Mouse (Mus musculus): ENCODE results near the gene Nup98. TPM values are rescaled to one million over a fixed set of nuclear protein-coding genes. Genes with fewer than 3 reads are reported as not detected.

Nup98 gene
- 100 to 1,000 TPM; 148 to 312 (median 209) TPM for total RNA-seq (2018; cell fraction: chromatin; rRNA removed)
- total RNA-seq (2018; cell fraction: cytosol; rRNA removed): 10 to 100 TPM; 50.5 to 76.2 (median 61.5) TPM
- 100 to 1,000 TPM; 104 to 290 (median 140) TPM for total RNA-seq (2018; cell fraction: nucleus; rRNA removed)
- polyA plus RNA-seq (2018): 30.0 to 31.7 TPM (median 30.9 TPM) in 3 replicates

GRCm38 (mm10) chr7:102209756-102210721 lies at the start of gene Nup98, which contains the start of gene Pgap2:
Gene Nup98, minus strand, starts transcription at chr7:102210176.
Gene Pgap2, plus strand, starts transcription at chr7:102210208.
- H3K36me3 ChIP-seq (ENCODE audit: inconsistent target): no peaks in the 10 kb centered on the region
- H3K27ac ChIP-seq: peak within 1 kb of the TSS; percentile 61
- whole genome bisulfite sequencing (ENCODE audit: missing documents): under 1% methylated on average over 71 of the region's 87 CpGs
- peak within 1 kb of the TSS; percentile 78 for H3K4me3 ChIP-seq (ENCODE audit: inconsistent target)
- peaks cover 46% of the 10 kb centered on the region for H3K79me2 ChIP-seq (ENCODE audit: inconsistent target)

- Histone ChIP-seq H3K36me3 (ENCODE audit: inconsistent target) (no peaks in the 10 kb centered on the region), H3K27ac (no peak overlapping the region)
- 54% methylated on average over 3 of the region's 3 CpGs for WGBS (ENCODE audit: missing documents)
Observed at GRCm38 (mm10) chr7:102258753-102259152, 48.8 kb upstream of the Nup98 start.

GRCm38 (mm10) chr7:102258189-102258588 lies 48.2 kb upstream of the Nup98 start:
- no peak overlapping the region for H3K4me3 ChIP-seq (ENCODE audit: inconsistent target)
- 40% methylated on average over 2 of the region's 4 CpGs for WGBS (ENCODE audit: missing documents)
- H3K36me3 ChIP-seq (ENCODE audit: inconsistent target): no peaks in the 10 kb centered on the region
- H3K79me2 ChIP-seq (ENCODE audit: inconsistent target): no peaks in the 10 kb centered on the region
- no peak overlapping the region for H3K27ac ChIP-seq

More at GRCm38 (mm10) chr7:102258753-102259152, 48.8 kb upstream of the Nup98 start:
- H3K4me3 ChIP-seq (ENCODE audit: inconsistent target): no peak overlapping the region
- no peaks in the 10 kb centered on the region for H3K79me2 ChIP-seq (ENCODE audit: inconsistent target)

DNA sequence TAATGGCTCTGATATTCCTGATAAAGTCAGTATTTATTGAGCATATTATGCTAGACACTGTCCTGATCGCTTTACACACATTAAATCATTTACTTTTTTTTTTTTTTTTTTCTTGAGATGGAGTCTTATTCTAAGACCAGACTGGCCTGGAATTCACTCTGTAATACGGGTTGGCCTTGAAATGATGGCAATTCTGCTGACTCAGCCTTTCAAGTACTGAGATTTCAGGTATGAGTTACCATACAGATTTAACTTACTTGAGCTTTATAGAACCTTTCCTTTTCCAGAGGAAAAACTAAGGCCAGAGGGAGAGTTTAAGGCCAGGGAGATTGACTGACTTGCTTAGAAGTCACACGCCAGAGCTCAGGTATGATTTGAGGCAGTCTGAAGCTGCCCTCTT lies 46.7 kb upstream of the Nup98 start:
- Histone ChIP-seq H3K4me3 (ENCODE audit: inconsistent target) (no peak overlapping the region), H3K79me2 (ENCODE audit: inconsistent target) (no peaks in the 10 kb centered on the region), H3K27ac (no peak overlapping the region), H3K36me3 (ENCODE audit: inconsistent target) (no peaks in the 10 kb centered on the region)
- WGBS (ENCODE audit: missing documents): 92% methylated on average over 3 of the region's 3 CpGs

- no peak within 1 kb of the TSS for H3K4me3 ChIP-seq (ENCODE audit: inconsistent target)
- 96% methylated on average over 3 of the region's 3 CpGs for WGBS (ENCODE audit: missing documents)
- H3K36me3 ChIP-seq (ENCODE audit: inconsistent target): no peaks in the 10 kb centered on the region
- H3K27ac ChIP-seq: no peak within 1 kb of the TSS
- no peaks in the 10 kb centered on the region for H3K79me2 ChIP-seq (ENCODE audit: inconsistent target)
Observed at GRCm38 (mm10) chr7:102255954-102256353, 46.0 kb upstream of the Nup98 start, which contains the start of gene Rhog. Gene Rhog, minus strand, starts transcription at chr7:102256054.

DNA sequence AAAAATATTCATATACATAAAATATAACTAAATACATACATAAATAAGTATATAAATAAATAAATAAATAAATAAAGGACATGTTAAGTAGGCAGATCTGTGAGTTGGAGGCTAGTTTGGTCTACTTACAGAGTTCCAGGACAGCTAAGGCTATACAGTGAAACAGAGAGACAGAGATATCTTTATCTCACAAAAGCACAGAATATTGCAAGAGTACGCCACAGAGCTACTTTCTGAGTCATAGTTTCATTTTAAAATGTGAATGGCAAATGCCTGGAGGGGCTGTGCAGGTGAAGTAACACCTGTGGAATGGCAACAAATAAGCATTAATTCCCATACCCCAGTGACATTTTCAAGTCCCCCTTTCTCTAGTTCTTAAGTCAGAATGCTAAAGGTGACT lies 43.7 kb upstream of the Nup98 start:
- no peak overlapping the region for H3K4me3 ChIP-seq (ENCODE audit: inconsistent target)
- H3K79me2 ChIP-seq (ENCODE audit: inconsistent target): peaks cover 11% of the 10 kb centered on the region
- no peak overlapping the region for H3K27ac ChIP-seq
- WGBS (ENCODE audit: missing documents): 100% methylated on average over 1 of the region's 1 CpGs
- no peaks in the 10 kb centered on the region for H3K36me3 ChIP-seq (ENCODE audit: inconsistent target)

- no peaks in the 10 kb centered on the region for H3K36me3 ChIP-seq (ENCODE audit: inconsistent target)
- H3K79me2 ChIP-seq (ENCODE audit: inconsistent target): peaks cover 40% of the 10 kb centered on the region
- 2% methylated on average over 33 of the region's 33 CpGs for WGBS (ENCODE audit: missing documents)
- peak overlapping the region; percentile 100 for H3K27ac ChIP-seq
- peak overlapping the region; percentile 92 for H3K4me3 ChIP-seq (ENCODE audit: inconsistent target)
Observed at GRCm38 (mm10) chr7:102250631-102251214, 40.7 kb upstream of the Nup98 start.

DNA sequence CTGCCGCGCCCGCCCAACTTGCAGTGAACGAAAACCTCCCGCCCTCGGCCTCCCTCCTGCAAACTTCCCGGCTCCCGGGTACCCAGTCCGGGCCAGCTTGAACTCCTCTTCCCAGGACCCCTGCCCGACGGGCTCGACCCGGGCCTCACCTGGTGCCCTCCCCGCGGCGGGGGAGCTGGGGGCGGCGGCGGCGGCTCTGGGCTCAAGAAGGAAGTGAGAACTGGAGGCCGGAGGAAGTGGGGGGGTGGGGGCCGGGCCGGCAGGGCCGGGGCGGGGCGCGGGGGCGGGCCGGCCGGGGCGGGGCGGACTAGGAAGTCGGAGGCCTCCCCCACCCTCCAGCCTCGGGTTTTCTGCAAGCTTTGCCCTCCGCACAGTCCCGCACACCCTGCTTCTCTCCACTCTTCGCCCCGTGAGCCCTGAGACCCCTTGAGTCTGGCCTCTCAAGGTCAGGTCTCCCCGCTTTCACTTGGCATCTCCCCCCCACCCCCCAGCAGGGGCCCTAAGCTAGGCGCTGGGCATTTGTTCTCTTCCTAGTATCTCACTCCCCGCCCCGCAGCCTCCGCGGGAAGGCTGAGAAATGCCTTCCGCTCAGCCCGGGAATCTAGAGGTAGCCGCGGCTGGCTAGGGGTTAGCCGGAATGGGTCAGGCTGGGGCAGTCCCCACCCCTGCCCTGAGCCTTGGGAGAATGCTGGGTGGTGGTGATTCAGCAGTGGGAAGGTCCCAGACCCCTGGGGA lies 40.1 kb upstream of the Nup98 start:
- peak overlapping the region; percentile 92 for H3K4me3 ChIP-seq (ENCODE audit: inconsistent target)
- peaks cover 47% of the 10 kb centered on the region for H3K79me2 ChIP-seq (ENCODE audit: inconsistent target)
- H3K36me3 ChIP-seq (ENCODE audit: inconsistent target): no peaks in the 10 kb centered on the region
- peak overlapping the region; percentile 100 for H3K27ac ChIP-seq
- 2% methylated on average over 30 of the region's 49 CpGs for WGBS (ENCODE audit: missing documents)

DNA sequence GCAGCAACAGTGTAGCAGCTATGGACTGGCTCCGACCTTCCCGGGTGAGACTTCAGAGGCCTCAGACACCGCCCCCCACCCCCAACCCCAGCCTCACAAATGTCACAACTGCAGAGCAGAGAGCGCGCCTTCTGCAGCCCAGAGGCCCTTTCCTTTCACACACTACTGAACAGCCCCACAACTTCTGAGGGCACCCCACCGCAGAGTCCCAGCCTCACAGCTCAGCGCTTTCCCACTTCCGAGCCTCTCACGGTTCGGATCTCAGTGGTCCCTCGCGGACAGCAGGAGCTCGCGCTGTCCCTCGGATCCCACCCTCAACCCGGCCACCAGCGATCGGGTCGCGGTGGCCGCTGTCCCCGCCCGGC lies 39.5 kb upstream of the Nup98 start:
- Histone ChIP-seq H3K4me3 (ENCODE audit: inconsistent target) (peak overlapping the region; percentile 92), H3K36me3 (ENCODE audit: inconsistent target) (no peaks in the 10 kb centered on the region), H3K27ac (peak overlapping the region; percentile 100), H3K79me2 (ENCODE audit: inconsistent target) (peaks cover 53% of the 10 kb centered on the region)
- WGBS (ENCODE audit: missing documents): under 1% methylated on average over 18 of the region's 23 CpGs

- H3K27ac ChIP-seq: peak overlapping the region; percentile 100
- peak overlapping the region; percentile 92 for H3K4me3 ChIP-seq (ENCODE audit: inconsistent target)
- peaks cover 59% of the 10 kb centered on the region for H3K79me2 ChIP-seq (ENCODE audit: inconsistent target)
- WGBS (ENCODE audit: missing documents): under 1% methylated on average over 16 of the region's 16 CpGs
- H3K36me3 ChIP-seq (ENCODE audit: inconsistent target): no peaks in the 10 kb centered on the region
Observed at GRCm38 (mm10) chr7:102248691-102249404, 38.9 kb upstream of the Nup98 start.

DNA sequence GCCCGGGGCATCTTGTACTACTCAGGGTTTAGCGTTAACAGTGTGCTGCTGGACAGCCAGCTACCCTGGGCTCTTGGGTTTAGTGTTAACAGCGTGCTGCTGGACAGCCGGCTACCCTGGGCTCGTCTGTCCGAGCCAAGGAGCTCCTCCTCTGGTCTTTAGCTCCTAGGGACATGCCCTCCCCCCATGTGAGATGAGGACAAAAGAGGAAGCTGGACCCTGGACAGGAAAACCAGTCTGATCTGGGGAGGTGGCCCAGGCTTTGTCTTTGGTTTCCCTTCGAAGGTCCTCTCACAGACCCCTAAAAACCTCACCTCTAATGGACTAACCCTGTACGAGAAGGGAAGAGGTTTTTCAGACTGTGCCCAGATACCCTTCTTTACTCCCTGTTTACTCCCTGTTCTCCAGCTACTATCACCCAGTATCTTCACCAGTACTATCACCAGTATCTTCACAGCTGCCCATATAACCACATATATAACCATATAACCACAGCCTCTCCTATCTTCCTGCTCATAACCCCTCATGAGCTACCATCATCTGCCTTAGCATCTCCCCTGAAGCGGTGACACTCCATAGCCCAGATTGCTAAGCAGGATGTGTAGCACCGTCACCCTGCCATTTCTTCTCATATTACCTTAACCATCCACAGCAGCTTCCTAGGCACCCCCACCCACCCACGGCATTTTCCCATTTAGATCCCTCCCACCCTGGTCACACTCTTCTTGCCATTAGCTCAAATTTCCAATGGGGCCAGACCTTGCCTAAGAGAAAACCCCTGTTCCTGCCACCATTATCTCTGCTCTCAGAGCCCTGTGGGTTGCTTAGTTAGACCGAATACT lies 37.2 kb upstream of the Nup98 start:
- peak overlapping the region; percentile 92 for H3K4me3 ChIP-seq (ENCODE audit: inconsistent target)
- WGBS (ENCODE audit: missing documents): 10% methylated on average over 10 of the region's 12 CpGs
- H3K79me2 ChIP-seq (ENCODE audit: inconsistent target): peaks cover 76% of the 10 kb centered on the region
- H3K27ac ChIP-seq: peak overlapping the region; percentile 100
- H3K36me3 ChIP-seq (ENCODE audit: inconsistent target): no peaks in the 10 kb centered on the region

- Histone ChIP-seq H3K4me3 (ENCODE audit: inconsistent target) (peak overlapping the region; percentile 92), H3K36me3 (ENCODE audit: inconsistent target) (peaks cover 2% of the 10 kb centered on the region; the same call in 1 of the 2 replicates), H3K27ac (peak overlapping the region; percentile 100), H3K79me2 (ENCODE audit: inconsistent target) (peaks cover 85% of the 10 kb centered on the region)
- 32% methylated on average over 6 of the region's 6 CpGs for WGBS (ENCODE audit: missing documents)
Observed at GRCm38 (mm10) chr7:102246265-102246664, 36.3 kb upstream of the Nup98 start.

GRCm38 (mm10) chr7:102245775-102246174 lies 35.8 kb upstream of the Nup98 start:
- Histone ChIP-seq H3K27ac (peak overlapping the region; percentile 100), H3K4me3 (ENCODE audit: inconsistent target) (peak overlapping the region; percentile 92; the same call in 1 of the 2 replicates), H3K79me2 (ENCODE audit: inconsistent target) (peaks cover 90% of the 10 kb centered on the region), H3K36me3 (ENCODE audit: inconsistent target) (peaks cover 7% of the 10 kb centered on the region)
- WGBS (ENCODE audit: missing documents): 0% methylated on average over 1 of the region's 1 CpGs

Data from macrophage (primary cell).